Mouse (Mus musculus): ENCODE results near the gene Armh2. TPM values are rescaled to one million over a fixed set of nuclear protein-coding genes. Genes with fewer than 3 reads are reported as not detected.

Gene Armh2
- total RNA-seq, 1 experiment from 2014 or later, result 2.2 TPM

Other genes with a start within 250 kb of the Armh2 start
- gene Ripor2, start 159.0 kb upstream of the Armh2 start, total RNA-seq (2017), result 585 and 610 TPM in 2 replicates
- gene Gmnn, start 20.7 kb downstream of the Armh2 start, total RNA-seq (2017), result 10.3 and 12.3 TPM in 2 replicates
- 71.0 and 76.9 TPM in 2 replicates for gene BC005537, start 60.4 kb downstream of the Armh2 start, total RNA-seq (2017)
- 24.4 and 27.4 TPM in 2 replicates for gene Acot13, start 90.3 kb downstream of the Armh2 start, total RNA-seq (2017)
- gene Tdp2, start 90.4 kb downstream of the Armh2 start, total RNA-seq (2017), result 54.3 and 54.8 TPM in 2 replicates
- gene D130043K22Rik, start 103.9 kb downstream of the Armh2 start, total RNA-seq (2017), result 0.12 TPM in 1 of 2 replicates, not detected in the other
- gene Aldh5a1, start 196.4 kb downstream of the Armh2 start, total RNA-seq (2017), result 0.12 TPM in 1 of 2 replicates, not detected in the other
- 0.70 and 0.98 TPM in 2 replicates for gene Gpld1, start 201.9 kb downstream of the Armh2 start, total RNA-seq (2017)

Measured in neutrophil, adult 5-6 weeks (primary cell).